Mouse (Mus musculus) left cerebral cortex, adult 9 months (tissue): ENCODE measurements around the gene Mymx.

Experiments used
- DNase-seq, 2 experiments: peaks; one replicate each; pipeline ENCODE4 v3.0.0; 2022; ENCODE audit warnings: low spot score in 2 of 2

Mymx gene

DNA sequence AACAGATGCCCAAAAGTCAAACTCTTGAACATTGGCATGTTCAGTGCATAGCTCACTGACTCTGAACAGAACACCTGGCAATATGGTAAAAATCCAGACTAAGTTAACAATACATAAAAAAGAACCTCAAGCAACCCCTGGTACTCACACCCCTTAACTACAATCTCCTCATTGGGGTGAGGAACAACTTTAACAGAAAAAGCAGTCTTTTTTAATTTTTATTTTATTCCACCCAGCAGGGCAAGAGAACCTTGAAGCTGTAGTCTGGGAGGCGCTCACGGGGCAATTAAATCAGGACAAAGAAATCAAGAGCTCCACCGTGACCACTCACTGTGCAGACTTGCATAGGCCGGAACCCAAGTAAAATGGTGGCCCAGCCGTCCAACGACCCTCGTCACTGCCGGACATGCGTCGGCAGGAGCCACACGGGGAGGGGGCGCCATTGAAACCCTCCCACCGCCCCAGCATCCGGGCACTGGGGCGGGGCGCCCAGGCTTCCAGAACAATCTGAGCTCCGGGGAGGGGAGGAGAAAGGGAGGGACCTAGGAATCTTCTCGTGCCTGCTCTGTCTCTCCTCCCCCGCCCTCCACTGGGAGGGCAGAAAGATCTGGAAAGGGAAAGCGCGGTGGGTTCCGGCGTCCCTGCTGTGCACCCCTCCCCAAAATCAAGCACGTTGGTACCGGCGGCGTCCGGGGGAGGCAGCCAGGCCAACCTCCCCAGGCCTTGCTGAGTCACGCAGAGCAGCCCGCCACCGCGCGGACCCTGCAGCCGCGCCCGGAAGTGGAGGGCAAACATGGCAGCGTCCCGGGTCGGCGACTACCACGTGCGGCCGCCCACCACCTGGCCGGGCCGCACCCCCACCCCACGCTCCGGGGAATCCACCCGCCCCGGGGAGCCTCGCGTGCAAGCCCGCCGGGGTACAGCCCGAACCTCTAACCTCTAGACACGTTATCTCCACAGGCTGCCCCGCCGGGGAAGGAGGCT is 29.5 kb downstream of the Mymx start:
- DNase-seq, result peak in 1 of 2 experiments; percentile 75

- no peak for DNase-seq
Observed at GRCm38 (mm10) chr17:45569999-45570398, 31.9 kb downstream of the Mymx start.

- DNase-seq, result no peak
Observed at GRCm38 (mm10) chr17:45568990-45569389, 32.9 kb downstream of the Mymx start.

DNA sequence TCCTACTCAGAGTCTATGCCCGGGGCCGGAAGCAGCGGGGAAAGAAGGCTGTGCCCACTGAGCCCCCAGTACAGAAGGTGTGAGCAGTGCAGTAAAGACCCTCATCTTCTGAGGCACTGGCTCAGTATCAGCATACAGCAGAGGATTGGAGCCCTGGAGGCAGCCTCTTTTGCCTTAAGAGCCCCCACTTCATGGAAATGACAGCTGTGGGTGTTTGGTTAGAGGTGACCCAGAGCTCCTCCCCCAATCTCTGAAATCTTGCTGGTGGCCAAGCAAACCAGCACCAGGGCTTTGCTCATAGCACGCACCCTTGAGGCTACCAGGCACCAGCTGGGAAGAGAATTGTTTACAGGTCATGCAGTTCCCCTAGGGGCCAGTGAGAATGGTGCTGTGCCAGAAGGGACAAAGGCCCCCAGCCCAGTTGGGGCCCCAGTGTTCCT is 34.7 kb downstream of the Mymx start:
- DNase-seq, result no peak

- no peak for DNase-seq
Observed at GRCm38 (mm10) chr17:45566360-45567161, 35.3 kb downstream of the Mymx start.

- DNase-seq, result no peak
Observed at GRCm38 (mm10) chr17:45566031-45566359, 35.9 kb downstream of the Mymx start.

DNA sequence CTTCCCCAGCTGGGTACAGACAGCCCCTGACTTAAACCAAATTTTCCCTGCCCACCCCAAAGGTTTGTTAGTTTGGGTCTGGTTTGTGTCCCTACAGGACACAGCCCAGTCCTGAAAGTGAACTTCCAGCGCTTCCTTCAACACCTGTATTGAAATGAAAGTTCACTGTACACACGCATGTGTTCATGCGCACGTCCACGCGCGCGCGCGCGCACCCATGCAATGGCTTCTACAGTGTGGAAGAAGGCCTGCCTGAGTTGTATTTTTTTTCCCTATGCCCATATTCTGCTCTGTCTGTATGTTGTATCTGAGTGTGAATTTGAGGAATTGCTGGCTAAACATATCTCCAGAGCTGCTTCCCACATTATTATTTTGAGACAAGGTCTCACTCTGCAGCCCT is 36.8 kb downstream of the Mymx start:
- no peak for DNase-seq

DNA sequence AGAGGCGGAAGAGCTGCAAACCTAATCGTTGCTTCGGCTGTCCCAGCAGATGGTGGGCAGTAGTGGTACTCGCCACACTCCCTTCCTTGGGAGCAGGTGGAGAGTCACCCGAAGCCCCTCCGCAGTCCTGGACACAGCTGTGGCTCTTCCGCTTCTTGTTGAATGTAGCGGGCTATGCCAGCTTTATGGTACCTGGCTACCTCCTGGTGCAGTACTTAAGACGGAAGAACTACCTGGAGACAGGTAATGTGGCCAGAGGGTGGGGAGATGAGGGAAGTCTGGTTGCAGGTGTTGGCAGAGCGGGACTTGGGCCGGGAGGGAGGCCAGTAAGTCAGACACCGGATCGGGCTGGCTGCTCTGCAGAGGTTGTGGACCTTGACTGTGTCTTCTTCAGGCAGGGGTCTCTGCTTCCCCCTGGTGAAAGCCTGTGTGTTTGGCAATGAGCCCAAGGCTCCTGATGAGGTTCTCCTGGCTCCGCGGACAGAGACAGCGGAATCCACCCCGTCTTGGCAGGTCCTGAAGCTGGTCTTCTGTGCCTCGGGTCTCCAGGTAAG is 37.3 kb downstream of the Mymx start:
- DNase-seq, result no peak

DNA sequence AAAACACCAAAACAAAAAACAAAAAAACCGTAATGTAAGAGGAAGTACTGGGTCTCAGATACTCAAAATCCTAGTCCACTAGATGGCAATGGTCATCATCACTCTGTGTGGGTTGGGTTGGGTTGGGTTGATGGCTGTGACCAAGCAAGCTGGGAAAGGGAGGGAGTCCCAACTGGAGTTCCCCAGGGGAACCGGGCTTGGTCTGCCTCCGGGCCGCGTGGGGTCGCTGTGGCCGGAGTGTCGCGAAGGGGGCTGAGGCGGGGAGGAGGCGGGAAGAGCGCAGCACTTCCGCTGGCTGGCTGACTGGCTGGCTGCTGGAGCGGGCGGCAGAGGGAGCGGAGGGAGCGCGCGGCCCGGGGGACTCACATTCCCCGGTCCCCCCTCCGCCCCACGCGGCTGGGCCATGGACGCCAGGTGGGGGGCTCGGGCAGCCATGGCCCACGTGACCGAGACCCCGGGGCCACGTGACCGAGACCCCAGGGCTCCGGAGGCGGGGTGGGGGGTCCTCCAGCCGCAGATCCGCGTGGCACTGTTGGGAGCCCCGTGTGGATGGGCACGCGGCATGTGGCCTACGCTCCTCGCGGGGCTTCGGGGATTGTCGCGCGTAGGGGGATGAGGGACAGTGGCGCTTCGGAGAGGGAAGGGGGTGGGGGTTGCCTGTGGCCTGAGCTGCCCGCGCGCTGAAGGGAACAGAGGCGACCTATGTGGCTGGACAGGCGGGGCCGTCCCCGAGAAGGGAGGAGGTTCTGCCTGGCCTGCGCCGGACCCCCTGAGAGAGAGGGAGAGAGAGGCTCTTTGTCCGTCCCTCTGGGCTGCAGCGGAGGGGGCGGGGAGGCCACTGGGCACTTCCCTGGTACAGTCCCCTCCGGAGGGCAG is 38.0 kb downstream of the Mymx start, which contains the start of gene Slc35b2:
Slc35b2 (plus strand) TSS at position 220 of the 876 bp plus-strand sequence.
- peak; percentile 75 to 90 for DNase-seq

- DNase-seq, result no peak
Observed at GRCm38 (mm10) chr17:45563216-45563615, 38.7 kb downstream of the Mymx start.

DNA sequence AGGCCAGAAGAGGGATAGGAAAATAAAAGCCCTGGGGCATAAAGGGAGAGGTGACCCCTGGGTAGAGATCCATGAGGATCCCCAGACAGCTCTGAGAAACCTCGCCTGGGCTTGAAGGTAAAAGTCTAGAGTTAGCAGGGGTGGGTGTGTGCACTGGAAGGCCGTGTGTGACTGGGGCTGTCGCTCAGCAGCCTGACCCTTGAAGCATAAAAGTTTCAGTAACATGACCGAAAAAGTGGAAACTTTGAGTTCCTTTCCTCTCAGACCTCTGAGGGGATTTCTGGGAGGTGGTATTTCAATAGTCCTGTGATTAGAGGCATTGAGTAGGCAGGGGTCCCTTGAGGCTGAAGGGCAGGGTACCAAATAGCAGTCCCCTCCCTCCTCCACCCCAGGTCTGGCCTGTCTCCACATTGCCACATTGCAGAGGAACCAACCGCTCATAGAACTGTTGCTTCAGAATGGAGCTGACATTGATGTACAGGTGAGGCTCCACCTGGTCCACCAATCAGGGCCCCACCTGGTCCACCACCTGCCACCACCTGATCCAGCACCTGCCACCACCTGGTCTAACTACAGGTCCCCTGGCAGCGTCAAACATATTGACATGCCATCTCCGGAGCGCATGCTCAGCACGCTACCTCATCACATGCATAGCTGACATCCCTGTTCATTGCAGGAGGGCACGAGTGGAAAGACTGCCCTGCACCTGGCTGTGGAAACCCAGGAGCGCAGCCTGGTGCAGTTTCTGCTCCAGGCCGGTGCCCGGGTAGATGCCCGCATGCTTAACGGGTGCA is 42.0 kb downstream of the Mymx start:
- no peak for DNase-seq

GRCm38 (mm10) chr17:45557998-45558862 is 43.7 kb downstream of the Mymx start:
- DNase-seq, result no peak

GRCm38 (mm10) chr17:45557246-45557824 is 44.6 kb downstream of the Mymx start:
- DNase-seq, result no peak

DNA sequence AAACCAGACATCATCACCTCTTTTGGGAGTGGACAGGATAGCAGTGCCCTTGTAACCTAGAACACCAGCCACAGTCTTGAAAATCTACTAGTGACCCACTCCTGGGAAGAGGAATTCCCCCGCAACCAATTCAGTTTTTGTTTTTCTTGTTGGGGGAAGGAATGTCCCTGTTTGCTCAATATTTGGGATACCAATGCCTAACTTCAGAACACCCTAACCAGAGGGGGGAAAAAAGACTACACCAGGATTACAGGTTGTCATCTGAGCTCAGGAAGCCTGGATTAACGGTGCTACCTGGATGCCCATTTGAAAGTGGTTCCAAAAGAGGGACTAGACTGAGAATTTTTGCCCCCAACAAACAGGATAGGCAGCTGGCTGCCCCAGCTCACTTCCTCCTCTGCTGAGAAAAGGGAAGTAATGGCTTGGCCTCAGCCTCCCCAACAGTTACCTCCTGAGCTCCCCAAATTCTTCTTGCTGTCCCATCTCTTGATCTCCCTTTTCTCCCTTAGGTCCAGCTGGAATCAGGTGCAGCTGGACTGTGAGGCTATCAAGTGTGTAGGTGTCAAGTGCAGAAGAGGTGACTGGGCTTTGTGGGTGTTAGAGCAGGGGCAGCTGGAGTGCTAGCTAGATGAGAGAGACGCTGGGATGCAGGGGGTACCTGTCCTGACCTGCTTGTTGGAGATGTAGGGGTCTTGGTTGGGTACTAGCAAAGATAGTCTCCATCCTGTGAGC is 45.2 kb downstream of the Mymx start:
- no peak for DNase-seq

GRCm38 (mm10) chr17:45556107-45556489 is 45.8 kb downstream of the Mymx start:
- DNase-seq, result no peak

DNA sequence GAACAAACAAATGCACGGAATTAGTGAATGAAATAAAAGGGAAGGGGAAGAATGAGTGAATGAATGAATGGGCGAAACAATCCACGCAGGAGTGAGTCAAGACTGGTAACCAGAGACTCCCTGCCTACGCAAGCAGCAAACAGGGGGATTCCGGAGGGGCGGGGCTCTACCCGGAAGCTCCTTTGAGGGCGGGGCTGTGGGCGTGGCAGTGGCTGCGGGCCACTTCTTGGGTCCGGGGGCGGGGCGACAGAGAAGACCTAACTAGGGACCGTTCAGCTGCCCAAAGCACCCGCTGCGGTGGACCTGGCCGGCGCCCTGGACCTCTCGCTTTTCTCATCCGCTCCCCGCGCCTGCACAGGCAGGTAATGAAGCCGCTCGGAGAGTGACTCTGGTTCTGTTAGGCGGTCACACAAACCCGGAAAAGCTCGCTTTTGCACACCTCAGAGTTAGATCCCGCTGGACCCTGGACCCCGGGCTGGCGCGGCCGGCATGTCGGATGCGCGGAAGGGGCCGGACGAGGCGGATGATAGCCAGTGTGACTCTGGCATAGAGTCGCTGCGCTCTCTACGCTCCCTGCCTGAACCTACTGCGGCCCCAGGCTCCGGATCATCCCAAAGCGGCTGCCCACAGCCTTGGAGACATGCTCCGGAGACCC is 46.3 kb downstream of the Mymx start, which contains the start of gene Nfkbie:
Nfkbie (plus strand) TSS at position 252 of the 655 bp plus-strand sequence.
- peak in 1 of 2 experiments; percentile 90 for DNase-seq

- no peak for DNase-seq
Observed at GRCm38 (mm10) chr17:45554420-45554819, 47.5 kb downstream of the Mymx start.

DNA sequence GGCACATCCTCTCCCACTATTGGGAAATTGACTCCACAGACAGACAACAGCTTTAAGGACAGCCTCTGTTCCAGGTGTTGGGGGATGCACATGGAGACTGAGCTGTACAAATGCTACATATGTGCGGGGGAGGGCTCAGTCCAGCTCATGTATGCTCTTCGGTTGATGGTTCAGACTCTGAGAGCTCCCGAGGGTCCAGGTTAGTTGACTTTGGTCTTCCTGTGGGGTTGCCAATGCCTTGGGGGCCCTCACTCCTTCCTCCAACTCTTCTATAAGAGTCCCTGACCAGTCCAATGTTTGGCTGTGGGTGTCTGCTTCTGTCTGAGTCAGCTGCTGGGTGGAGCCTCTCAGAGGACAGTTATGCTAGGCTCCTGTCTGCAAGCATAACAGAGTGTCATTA is 48.8 kb downstream of the Mymx start:
- no peak for DNase-seq
